Mouse (Mus musculus) neural tube, embryonic 15.5 days (tissue): ENCODE results near the gene Col5a1. TPM values are rescaled to one million over a fixed set of nuclear protein-coding genes. Genes with fewer than 3 reads are reported as not detected.

Experiments used
- ATAC-seq: fragments of 200-750 bp; cut with Nextera tagmentation; 2 replicates; pipeline ENCODE4 v1.8.0; 2017; ENCODE audit warnings: mild to moderate bottlenecking, moderate TSS enrichment, moderate library complexity; ENCODE audit not compliant: low FRiP score
- H3K27ac ChIP-seq: fragments of 300-500 bp; sonication (generic); replicated peaks from 2 replicates; pipeline ENCODE4 v1.5.1; 2015; ENCODE audit warnings: mild to moderate bottlenecking, inconsistent platforms
- H3K27me3 ChIP-seq: fragments of 300-500 bp; sonication (generic); replicated peaks from 2 replicates; pipeline ENCODE4 v1.6.1; 2015; ENCODE audit warnings: inconsistent platforms
- H3K36me3 ChIP-seq: fragments of 300-500 bp; sonication (generic); 2 replicates; pipeline ENCODE4 v1.6.1; 2015; ENCODE audit warnings: inconsistent platforms
- H3K4me1 ChIP-seq: fragments of 300-500 bp; sonication (generic); 2 replicates; pipeline ENCODE4 v1.6.1; 2015; ENCODE audit warnings: inconsistent platforms
- H3K4me2 ChIP-seq: fragments of 300-500 bp; sonication (generic); 2 replicates; pipeline ENCODE4 v1.6.1; 2015; ENCODE audit warnings: inconsistent platforms, mild to moderate bottlenecking, moderate library complexity
- H3K4me3 ChIP-seq: fragments of 300-500 bp; sonication (generic); replicated peaks from 2 replicates; pipeline ENCODE4 v1.5.1; 2015; ENCODE audit warnings: mild to moderate bottlenecking, inconsistent platforms
- H3K9ac ChIP-seq: fragments of 300-500 bp; sonication (generic); replicated peaks from 2 replicates; pipeline ENCODE4 v1.6.1; 2015; ENCODE audit warnings: mild to moderate bottlenecking, inconsistent platforms
- H3K9me3 ChIP-seq: fragments of 300-500 bp; sonication (generic); replicated peaks from 2 replicates; pipeline ENCODE4 v1.6.1; 2016; ENCODE audit warnings: inconsistent platforms
- WGBS: fragments of 180-500 bp; shearing (Covaris S2); methylation state at CpG from one replicate; pipeline ENCODE4 v1.1.7; 2015; ENCODE audit warnings: mixed read lengths; 5-methylcytosine and 5-hydroxymethylcytosine counted together
- polyA plus RNA-seq: library from polyadenylated mRNA; unstranded; fragments of >200 nt; fragmentation: Nextera tagmentation; extraction: Ambion mirVana; gene quantifications from 2 replicates; pipeline ENCODE4 v1.2.1, GENCODE M21; 2015

Col5a1 gene
- polyA plus RNA-seq, 1 experiment from 2014 or later = 21.5 TPM

GRCm38 (mm10) chr2:27947252-27947651, 61.0 kb downstream of the Col5a1 start:
- Histone ChIP-seq H3K4me1 (no peaks in the 10 kb centered on the region), H3K36me3 (no peaks in the 10 kb centered on the region), H3K27me3 (no peaks in the 10 kb centered on the region), H3K4me2 (no peak overlapping the region), H3K27ac (no peak overlapping the region), H3K9ac (no peak overlapping the region), H3K9me3 (no peaks in the 10 kb centered on the region), H3K4me3 (no peak overlapping the region)
- ATAC-seq = no peak
- WGBS = 93% methylated on average over 4 of the region's 4 CpGs

- H3K27ac ChIP-seq = no peak overlapping the region
- no peak overlapping the region for H3K4me3 ChIP-seq
- H3K4me2 ChIP-seq = no peak overlapping the region
- H3K36me3 ChIP-seq = no peaks in the 10 kb centered on the region
- H3K9ac ChIP-seq = no peak overlapping the region
- no peaks in the 10 kb centered on the region for H3K9me3 ChIP-seq
- ATAC-seq = no peak
- no peaks in the 10 kb centered on the region for H3K27me3 ChIP-seq
- H3K4me1 ChIP-seq = no peaks in the 10 kb centered on the region
- 87% methylated on average over 5 of the region's 5 CpGs for WGBS
Observed at GRCm38 (mm10) chr2:27947917-27948316, 61.7 kb downstream of the Col5a1 start.

GRCm38 (mm10) chr2:27953866-27954265, 67.6 kb downstream of the Col5a1 start:
- no peak overlapping the region for H3K27ac ChIP-seq
- ATAC-seq = no peak
- 61% methylated on average over 3 of the region's 3 CpGs for WGBS
- no peaks in the 10 kb centered on the region for H3K36me3 ChIP-seq
- 0 out of 2 replicates have a peak, but pooled peaks cover 18% of the 10 kb centered on the region for H3K4me1 ChIP-seq
- no peaks in the 10 kb centered on the region for H3K27me3 ChIP-seq
- H3K4me2 ChIP-seq = no peak overlapping the region
- no peak overlapping the region for H3K9ac ChIP-seq
- no peaks in the 10 kb centered on the region for H3K9me3 ChIP-seq
- H3K4me3 ChIP-seq = no peak overlapping the region

- no peaks in the 10 kb centered on the region for H3K36me3 ChIP-seq
- ATAC-seq = no peak
Observed at GRCm38 (mm10) chr2:27954924-27955323, 68.7 kb downstream of the Col5a1 start.

GRCm38 (mm10) chr2:27956751-27957150, 70.5 kb downstream of the Col5a1 start:
- Histone ChIP-seq H3K27me3 (no peaks in the 10 kb centered on the region), H3K4me2 (no peak overlapping the region), H3K36me3 (no peaks in the 10 kb centered on the region), H3K9ac (no peak overlapping the region), H3K4me1 (0 out of 2 replicates have a peak, but pooled peaks cover 18% of the 10 kb centered on the region), H3K27ac (no peak overlapping the region), H3K9me3 (no peaks in the 10 kb centered on the region), H3K4me3 (no peak overlapping the region)
- no peak for ATAC-seq
- WGBS = 70% methylated on average over 7 of the region's 7 CpGs

More at GRCm38 (mm10) chr2:27954924-27955323, 68.7 kb downstream of the Col5a1 start:
- H3K27ac ChIP-seq = no peak overlapping the region
- no peak overlapping the region for H3K4me3 ChIP-seq
- H3K9me3 ChIP-seq = no peaks in the 10 kb centered on the region
- H3K27me3 ChIP-seq = no peaks in the 10 kb centered on the region
- H3K9ac ChIP-seq = no peak overlapping the region
- H3K4me1 ChIP-seq = 0 out of 2 replicates have a peak, but pooled peaks cover 18% of the 10 kb centered on the region
- no peak overlapping the region for H3K4me2 ChIP-seq
- WGBS = 58% methylated on average over 3 of the region's 3 CpGs

GRCm38 (mm10) chr2:27957184-27957583, 71.0 kb downstream of the Col5a1 start:
- Histone ChIP-seq H3K4me1 (0 out of 2 replicates have a peak, but pooled peaks cover 18% of the 10 kb centered on the region), H3K4me3 (no peak overlapping the region), H3K9me3 (no peaks in the 10 kb centered on the region), H3K4me2 (no peak overlapping the region), H3K27me3 (no peaks in the 10 kb centered on the region), H3K9ac (no peak overlapping the region), H3K36me3 (no peaks in the 10 kb centered on the region), H3K27ac (no peak overlapping the region)
- ATAC-seq = no peak
- 44% methylated on average over 5 of the region's 5 CpGs for WGBS

- H3K9me3 ChIP-seq = no peaks in the 10 kb centered on the region
- H3K4me3 ChIP-seq = no peak overlapping the region
- no peaks in the 10 kb centered on the region for H3K36me3 ChIP-seq
- no peak overlapping the region for H3K4me2 ChIP-seq
- no peak for ATAC-seq
- H3K9ac ChIP-seq = no peak overlapping the region
- H3K27me3 ChIP-seq = no peaks in the 10 kb centered on the region
- WGBS = 77% methylated on average over 6 of the region's 6 CpGs
- no peak overlapping the region for H3K27ac ChIP-seq
- H3K4me1 ChIP-seq = 0 out of 2 replicates have a peak, but pooled peaks cover 9% of the 10 kb centered on the region
Observed at GRCm38 (mm10) chr2:27959275-27959674, 73.0 kb downstream of the Col5a1 start.

- 96% methylated on average over 2 of the region's 2 CpGs for WGBS
- no peaks in the 10 kb centered on the region for H3K36me3 ChIP-seq
- no peak overlapping the region for H3K4me3 ChIP-seq
- no peak overlapping the region for H3K4me2 ChIP-seq
- 0 out of 2 replicates have a peak, but pooled peaks cover 6% of the 10 kb centered on the region for H3K4me1 ChIP-seq
- no peak for ATAC-seq
- H3K27ac ChIP-seq = no peak overlapping the region
- no peak overlapping the region for H3K9ac ChIP-seq
- H3K9me3 ChIP-seq = no peaks in the 10 kb centered on the region
- H3K27me3 ChIP-seq = no peaks in the 10 kb centered on the region
Observed at GRCm38 (mm10) chr2:27961190-27961589, 75.0 kb downstream of the Col5a1 start.

GRCm38 (mm10) chr2:27962406-27962805, 76.2 kb downstream of the Col5a1 start:
- H3K4me2 ChIP-seq = no peak overlapping the region
- 86% methylated on average over 3 of the region's 3 CpGs for WGBS
- H3K36me3 ChIP-seq = no peaks in the 10 kb centered on the region
- no peak overlapping the region for H3K4me3 ChIP-seq
- H3K27me3 ChIP-seq = no peaks in the 10 kb centered on the region
- H3K27ac ChIP-seq = no peak overlapping the region; the same call in 1 of the 2 replicates
- 0 out of 2 replicates have a peak, but pooled peaks cover 3% of the 10 kb centered on the region for H3K4me1 ChIP-seq
- no peak for ATAC-seq
- no peak overlapping the region for H3K9ac ChIP-seq
- no peaks in the 10 kb centered on the region for H3K9me3 ChIP-seq

- Histone ChIP-seq H3K9ac (no peak overlapping the region), H3K27ac (no peak overlapping the region), H3K36me3 (no peaks in the 10 kb centered on the region), H3K4me1 (no peaks in the 10 kb centered on the region; the same call in 1 of the 2 replicates), H3K4me3 (no peak overlapping the region), H3K4me2 (no peak overlapping the region), H3K9me3 (no peaks in the 10 kb centered on the region), H3K27me3 (no peaks in the 10 kb centered on the region)
- WGBS = 23% methylated on average over 6 of the region's 6 CpGs
- no peak for ATAC-seq
Observed at GRCm38 (mm10) chr2:27969158-27969557, 82.9 kb downstream of the Col5a1 start.

- no peaks in the 10 kb centered on the region for H3K9me3 ChIP-seq
Observed at GRCm38 (mm10) chr2:27973840-27974239, 87.6 kb downstream of the Col5a1 start.

GRCm38 (mm10) chr2:27975786-27976185, 89.6 kb downstream of the Col5a1 start:
- no peak for ATAC-seq
- H3K4me2 ChIP-seq = no peak overlapping the region
- no peak overlapping the region for H3K9ac ChIP-seq
- H3K36me3 ChIP-seq = no peaks in the 10 kb centered on the region
- WGBS = 61% methylated on average over 2 of the region's 3 CpGs
- no peak overlapping the region for H3K27ac ChIP-seq
- H3K27me3 ChIP-seq = no peaks in the 10 kb centered on the region
- no peaks in the 10 kb centered on the region for H3K9me3 ChIP-seq
- 0 out of 2 replicates have a peak, but pooled peaks cover 5% of the 10 kb centered on the region for H3K4me1 ChIP-seq
- H3K4me3 ChIP-seq = no peak overlapping the region

More at GRCm38 (mm10) chr2:27973840-27974239, 87.6 kb downstream of the Col5a1 start:
- Histone ChIP-seq H3K4me2 (no peak overlapping the region), H3K27ac (no peak overlapping the region), H3K4me3 (no peak overlapping the region), H3K27me3 (no peaks in the 10 kb centered on the region), H3K36me3 (no peaks in the 10 kb centered on the region), H3K9ac (no peak overlapping the region), H3K4me1 (peaks cover 5% of the 10 kb centered on the region; the same call in 1 of the 2 replicates)
- ATAC-seq = no peak
- 57% methylated on average over 3 of the region's 3 CpGs for WGBS
